Mouse (Mus musculus) neural tube, embryonic 14.5 days (tissue): ENCODE measurements at regions not wholly inside any gene's neighbourhood (a gene's known extent, or its start where the extent isn't known, plus 50 kb on each side); places are given as distances from the start of the nearest gene placed in this dataset.

Experiments used
- ATAC-seq: fragments of 200-750 bp; cut with Nextera tagmentation; 2 replicates; pipeline ENCODE4 v1.8.0; 2017; ENCODE audit warnings: low read depth, mild to moderate bottlenecking, moderate TSS enrichment, moderate library complexity
- H3K27ac ChIP-seq: fragments of 300-500 bp; sonication (generic); 2 replicates; pipeline ENCODE4 v1.5.1; 2014; ENCODE audit warnings: low read depth, mild to moderate bottlenecking, control low read depth, low read length, moderate library complexity, mixed read lengths
- H3K27me3 ChIP-seq: fragments of 300-500 bp; sonication (generic); 2 replicates; pipeline ENCODE4 v1.6.1; 2014; ENCODE audit warnings: low read length; ENCODE audit not compliant: control insufficient read depth, insufficient read depth
- H3K36me3 ChIP-seq: fragments of 300-500 bp; sonication (generic); 2 replicates; pipeline ENCODE4 v1.6.1; 2014; ENCODE audit warnings: low read length, mixed read lengths; ENCODE audit not compliant: control insufficient read depth, insufficient read depth
- H3K4me1 ChIP-seq: fragments of 300-500 bp; sonication (generic); 2 replicates; pipeline ENCODE4 v1.6.1; 2014; ENCODE audit warnings: low read length; ENCODE audit not compliant: control insufficient read depth, insufficient read depth
- H3K4me2 ChIP-seq: fragments of 300-500 bp; sonication (generic); 2 replicates; pipeline ENCODE4 v1.6.1; 2014; ENCODE audit warnings: mild to moderate bottlenecking, low read depth, low read length, control low read depth
- H3K4me3 ChIP-seq: fragments of 300-500 bp; sonication (generic); 2 replicates; pipeline ENCODE4 v1.5.1; 2014; ENCODE audit warnings: low read depth, low read length, control low read depth, mixed read lengths
- H3K9ac ChIP-seq: fragments of 300-500 bp; sonication (generic); replicated peaks from 2 replicates; pipeline ENCODE4 v1.6.1; 2014; ENCODE audit warnings: low read depth, mild to moderate bottlenecking, control low read depth, low read length, mixed read lengths
- H3K9me3 ChIP-seq: fragments of 300-500 bp; sonication (generic); 2 replicates; pipeline ENCODE4 v1.6.1; 2016; ENCODE audit warnings: low read length; ENCODE audit not compliant: control insufficient read depth
- WGBS: fragments of 180-500 bp; shearing (Covaris S2); extraction: QIAGEN DNeasy Blood & Tissue Kit; methylation state at CpG from one replicate; pipeline ENCODE4 v1.1.7; 2014; 5-methylcytosine and 5-hydroxymethylcytosine counted together

DNA sequence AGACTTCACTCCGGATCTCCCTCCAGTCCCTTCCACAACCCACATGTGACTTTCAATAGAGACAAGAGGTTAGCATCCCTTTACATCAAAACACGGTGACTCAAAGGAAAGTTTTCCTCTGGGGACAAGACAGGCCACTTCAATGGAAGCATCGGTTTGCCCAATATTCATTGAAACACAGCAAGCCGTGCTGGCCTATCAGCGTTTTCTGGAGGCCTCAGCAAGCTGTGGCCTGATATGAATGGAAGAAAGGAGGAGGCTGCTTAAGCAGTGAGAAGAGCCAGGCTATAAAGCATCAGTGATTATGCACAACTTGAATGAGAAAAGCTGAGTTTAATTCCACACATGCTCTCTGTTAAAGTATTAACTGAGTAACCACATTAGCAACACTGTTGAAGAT, 125.3 kb upstream of the Map3k7 start:
- H3K4me2 ChIP-seq: no peak overlapping the region
- H3K36me3 ChIP-seq: no peaks in the 10 kb centered on the region
- no peak overlapping the region for H3K9ac ChIP-seq
- H3K27ac ChIP-seq: no peak overlapping the region
- no peaks in the 10 kb centered on the region for H3K9me3 ChIP-seq
- H3K4me1 ChIP-seq: 0 out of 2 replicates have a peak, but pooled peaks cover 3% of the 10 kb centered on the region
- 27% methylated on average over 5 of the region's 5 CpGs for WGBS
- no peak for ATAC-seq
- no peaks in the 10 kb centered on the region for H3K27me3 ChIP-seq
- H3K4me3 ChIP-seq: no peak overlapping the region

DNA sequence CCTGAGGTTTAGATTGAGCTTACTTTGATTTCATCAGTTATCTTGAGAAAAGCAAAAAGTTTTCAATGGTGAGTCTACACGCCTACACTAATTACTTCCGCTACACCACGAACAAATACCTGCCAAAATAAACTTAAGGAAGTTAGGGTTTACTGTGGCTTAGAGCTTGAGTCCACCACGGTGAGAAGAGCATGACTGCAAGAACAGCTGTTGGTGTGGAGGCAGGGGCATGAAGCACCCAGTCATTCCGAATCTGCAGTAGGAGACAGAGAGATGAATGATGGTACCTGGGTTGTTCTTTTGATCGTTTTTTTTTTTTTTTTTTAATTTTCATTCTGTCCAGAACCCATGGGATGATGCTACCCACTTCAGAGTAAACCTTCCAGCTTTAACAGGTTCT, 114.1 kb upstream of the Map3k7 start:
- Histone ChIP-seq H3K4me1 (no peaks in the 10 kb centered on the region), H3K27me3 (no peaks in the 10 kb centered on the region), H3K9ac (no peak overlapping the region), H3K36me3 (no peaks in the 10 kb centered on the region), H3K4me3 (no peak overlapping the region), H3K27ac (no peak overlapping the region), H3K9me3 (no peaks in the 10 kb centered on the region), H3K4me2 (no peak overlapping the region)
- WGBS: 87% methylated on average over 6 of the region's 6 CpGs
- ATAC-seq: no peak

DNA sequence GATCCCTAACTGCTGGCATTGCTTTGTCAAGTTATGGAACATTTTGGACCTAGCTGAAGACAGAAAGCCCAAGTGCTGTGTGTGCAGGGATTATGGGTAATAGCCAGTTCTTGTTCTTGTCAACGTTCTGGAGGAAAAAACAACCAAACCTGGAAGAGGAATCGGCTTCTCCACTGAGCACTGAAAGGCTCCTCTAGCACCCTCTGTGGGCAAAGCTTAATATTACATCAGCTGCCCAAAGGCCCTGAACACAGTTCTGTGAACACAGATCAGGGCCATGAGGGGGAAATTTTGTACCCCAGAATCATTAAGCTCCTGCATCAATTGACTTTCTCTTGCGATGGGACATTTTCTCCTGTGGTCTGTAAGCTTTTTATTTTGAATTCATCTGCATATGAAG, 112.9 kb upstream of the Map3k7 start:
- Histone ChIP-seq H3K9ac (no peak overlapping the region), H3K4me2 (no peak overlapping the region), H3K36me3 (no peaks in the 10 kb centered on the region), H3K9me3 (no peaks in the 10 kb centered on the region), H3K4me1 (no peaks in the 10 kb centered on the region), H3K27ac (no peak overlapping the region), H3K27me3 (no peaks in the 10 kb centered on the region), H3K4me3 (no peak overlapping the region)
- WGBS: 53% methylated on average over 3 of the region's 3 CpGs
- ATAC-seq: no peak

DNA sequence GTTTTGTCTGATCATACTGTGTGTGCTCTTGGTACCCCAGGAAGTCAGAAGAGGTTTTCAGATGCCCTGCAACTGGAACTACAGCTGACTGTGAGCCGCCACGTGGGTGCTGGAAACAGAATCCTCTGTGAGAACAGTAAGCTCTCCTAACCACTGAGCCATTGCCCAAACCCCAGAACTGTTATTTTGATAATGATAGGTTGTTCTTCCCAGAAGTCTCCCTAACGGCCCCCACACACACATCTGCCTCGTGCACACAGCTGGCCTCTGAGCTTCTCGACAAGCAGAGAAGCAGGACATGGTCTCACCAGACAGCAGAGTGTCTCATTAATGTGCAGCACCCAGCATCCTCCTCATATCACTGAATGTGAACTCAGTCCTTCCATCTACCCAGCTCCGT, 110.0 kb upstream of the Map3k7 start:
- Histone ChIP-seq H3K4me2 (no peak overlapping the region), H3K4me1 (no peaks in the 10 kb centered on the region), H3K9me3 (no peaks in the 10 kb centered on the region), H3K9ac (no peak overlapping the region), H3K27ac (no peak overlapping the region), H3K36me3 (no peaks in the 10 kb centered on the region), H3K27me3 (no peaks in the 10 kb centered on the region), H3K4me3 (no peak overlapping the region)
- ATAC-seq: no peak
- 88% methylated on average over 6 of the region's 6 CpGs for WGBS

DNA sequence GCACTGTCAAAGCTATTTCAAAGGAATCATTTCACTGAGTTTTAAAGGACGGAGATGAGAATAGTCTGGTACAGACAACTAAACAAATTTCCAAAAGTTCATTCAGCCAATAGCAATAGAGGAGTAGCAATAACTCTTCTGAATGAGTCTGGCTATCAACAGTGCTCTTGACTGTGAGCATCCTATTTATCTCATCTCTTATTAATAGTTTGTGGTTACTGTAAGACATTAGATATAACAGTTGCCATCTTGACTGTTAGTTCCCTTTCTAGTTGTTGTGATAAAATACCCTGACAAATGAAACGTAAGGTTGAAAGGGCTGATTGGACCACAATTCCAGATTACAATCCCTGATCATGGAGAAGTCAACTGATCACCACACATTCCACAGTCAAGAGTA, 103.5 kb upstream of the Map3k7 start:
- H3K9ac ChIP-seq: no peak overlapping the region
- 89% methylated on average over 2 of the region's 2 CpGs for WGBS
- no peaks in the 10 kb centered on the region for H3K27me3 ChIP-seq
- H3K4me3 ChIP-seq: no peak overlapping the region
- H3K27ac ChIP-seq: no peak overlapping the region
- no peaks in the 10 kb centered on the region for H3K4me1 ChIP-seq
- no peaks in the 10 kb centered on the region for H3K36me3 ChIP-seq
- no peak overlapping the region for H3K4me2 ChIP-seq
- ATAC-seq: no peak
- H3K9me3 ChIP-seq: no peaks in the 10 kb centered on the region

DNA sequence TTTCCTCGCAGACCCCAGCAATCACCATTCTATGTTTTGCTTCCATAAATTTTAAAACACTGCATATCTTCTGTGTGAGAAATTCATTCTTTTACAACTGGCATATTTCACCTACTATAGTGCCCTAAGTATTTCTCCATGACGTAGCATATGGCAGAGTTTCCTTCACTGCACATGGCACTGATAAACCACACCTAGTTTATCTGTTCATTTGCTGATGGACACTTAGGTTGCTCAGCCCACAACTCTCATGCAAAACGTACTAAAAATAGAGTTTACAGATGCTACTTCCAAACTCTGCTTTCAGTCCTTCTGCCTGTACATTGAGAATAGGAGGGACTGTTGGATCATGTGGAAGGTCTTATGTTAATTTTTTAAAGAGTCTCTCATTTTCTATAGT, 102.7 kb upstream of the Map3k7 start:
- Histone ChIP-seq H3K27ac (no peak overlapping the region), H3K4me3 (no peak overlapping the region), H3K36me3 (no peaks in the 10 kb centered on the region), H3K9me3 (no peaks in the 10 kb centered on the region), H3K9ac (no peak overlapping the region), H3K4me1 (no peaks in the 10 kb centered on the region), H3K4me2 (no peak overlapping the region), H3K27me3 (no peaks in the 10 kb centered on the region)
- 87% methylated on average over 3 of the region's 3 CpGs for WGBS
- ATAC-seq: no peak

DNA sequence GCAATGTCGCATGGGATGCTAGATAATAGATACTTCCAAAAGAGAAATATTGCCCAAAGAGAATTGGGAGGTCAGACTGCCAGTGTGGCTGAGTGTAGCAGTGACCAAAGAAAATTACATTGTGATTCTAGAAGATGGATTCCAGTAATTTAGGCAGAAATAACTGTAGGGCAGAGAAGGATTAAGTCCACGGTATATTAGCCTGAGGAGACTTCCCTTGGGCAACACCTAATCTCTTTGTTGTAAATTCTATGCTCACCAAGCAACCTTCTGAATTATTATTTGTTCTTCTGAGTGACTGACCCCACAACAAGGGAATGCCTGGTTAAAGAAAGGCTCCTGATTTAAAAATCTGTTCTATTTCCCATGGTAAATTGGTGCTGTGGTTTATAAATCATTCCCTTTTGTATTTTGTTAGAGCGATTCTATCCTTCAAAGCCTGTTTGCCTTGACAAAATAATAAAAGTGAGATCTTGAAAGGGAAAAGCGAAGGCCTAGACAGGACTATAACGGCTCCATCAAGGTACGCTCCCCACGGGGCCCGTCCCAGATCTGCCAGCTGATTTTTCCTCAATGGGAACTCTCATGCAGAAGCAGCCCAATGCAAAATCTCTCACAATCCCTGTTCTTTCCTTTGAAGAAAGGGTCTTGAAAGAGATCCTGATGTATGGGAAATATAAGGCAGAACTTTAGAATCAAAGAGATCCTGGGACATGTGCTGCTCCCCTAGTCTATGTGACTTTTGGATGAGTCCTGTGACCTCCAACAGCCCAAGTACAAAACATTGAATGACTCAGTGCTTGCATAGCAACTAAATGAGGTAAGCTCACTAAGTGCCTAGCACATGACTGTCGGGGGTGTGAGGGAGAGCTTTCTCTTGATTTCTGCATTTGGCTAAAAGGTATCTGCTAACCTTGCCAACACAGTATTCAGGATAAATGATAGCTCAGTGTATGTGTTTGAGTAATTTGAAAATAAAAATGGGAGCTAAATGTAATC, 90.6 kb upstream of the Map3k7 start:
- Histone ChIP-seq H3K9me3 (no peaks in the 10 kb centered on the region), H3K27ac (no peak overlapping the region), H3K9ac (no peak overlapping the region), H3K4me3 (no peak overlapping the region), H3K27me3 (no peaks in the 10 kb centered on the region), H3K4me1 (peaks cover under 1% of the 10 kb centered on the region; the same call in 1 of the 2 replicates), H3K36me3 (no peaks in the 10 kb centered on the region), H3K4me2 (no peak overlapping the region)
- peak; percentile 5; the same call in 1 of the 2 replicates for ATAC-seq
- 28% methylated on average over 9 of the region's 9 CpGs for WGBS

DNA sequence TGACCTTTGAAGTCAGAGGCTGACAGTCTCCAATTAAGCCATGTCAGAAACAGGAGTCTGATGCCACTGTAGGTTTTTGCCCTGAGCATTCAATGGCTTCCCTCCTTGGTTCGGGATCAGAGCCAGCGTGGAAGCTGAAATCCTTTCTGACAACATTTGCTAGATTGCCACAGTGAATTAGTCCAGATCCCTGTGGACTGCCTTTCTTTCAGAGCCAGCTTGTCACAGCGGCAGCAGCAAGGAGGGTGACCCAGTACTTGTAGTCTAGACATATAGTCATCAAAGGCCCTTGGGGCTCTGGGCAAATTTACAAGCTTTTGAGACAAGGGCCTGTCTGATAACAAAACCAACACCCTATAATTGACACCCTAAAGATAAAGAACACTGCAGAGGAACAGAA, 86.5 kb upstream of the Map3k7 start:
- 18% methylated on average over 3 of the region's 3 CpGs for WGBS
- ATAC-seq: no peak
- no peak overlapping the region for H3K27ac ChIP-seq

DNA sequence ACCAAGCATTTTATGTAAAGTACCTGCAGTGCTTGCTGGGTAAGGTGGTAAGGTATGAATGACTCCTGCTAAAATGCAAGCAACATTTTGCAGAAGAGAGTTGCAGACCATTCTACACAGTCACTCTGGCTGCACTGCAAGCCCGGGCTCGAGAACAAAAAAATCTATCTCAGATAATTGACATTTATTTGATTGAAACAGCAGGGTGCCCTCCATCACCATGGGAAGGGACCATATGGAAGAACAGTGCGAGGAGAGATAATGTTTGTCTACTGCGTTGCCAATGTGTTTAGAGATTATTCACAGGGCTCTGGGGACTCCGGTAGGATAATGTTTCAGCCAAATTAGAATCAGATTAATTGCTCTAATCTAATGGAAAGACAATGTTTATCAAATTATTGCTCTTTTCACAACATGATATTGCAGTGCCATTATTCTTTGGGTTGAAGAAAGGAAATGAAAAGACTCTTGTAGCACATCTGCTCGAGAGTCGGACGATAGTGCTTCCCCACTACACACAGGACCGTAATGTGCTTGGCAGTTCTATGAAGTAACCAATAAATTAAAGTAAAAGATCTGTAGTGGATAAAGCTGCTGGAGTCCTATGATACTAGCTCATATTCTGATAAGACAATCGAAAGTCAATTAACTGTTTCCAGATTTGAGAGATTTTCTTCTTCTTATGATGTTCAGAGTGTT, 85.3 kb upstream of the Map3k7 start:
- 15% methylated on average over 10 of the region's 10 CpGs for whole genome bisulfite sequencing
- Histone ChIP-seq H3K4me1 (peaks cover 5% of the 10 kb centered on the region; the same call in 1 of the 2 replicates), H3K9ac (no peak overlapping the region), H3K4me3 (no peak overlapping the region), H3K27ac (no peak overlapping the region), H3K36me3 (no peaks in the 10 kb centered on the region), H3K27me3 (no peaks in the 10 kb centered on the region), H3K9me3 (no peaks in the 10 kb centered on the region), H3K4me2 (0 out of 2 replicates have a peak overlapping the region, but pooled peaks have one; percentile 21)
- peak; percentile 92 for ATAC-seq

More for the DNA sequence above, 86.5 kb upstream of the Map3k7 start:
- no peak overlapping the region for H3K9ac ChIP-seq
- peaks cover 5% of the 10 kb centered on the region; the same call in 1 of the 2 replicates for H3K4me1 ChIP-seq
- H3K27me3 ChIP-seq: no peaks in the 10 kb centered on the region
- H3K36me3 ChIP-seq: no peaks in the 10 kb centered on the region
- no peaks in the 10 kb centered on the region for H3K9me3 ChIP-seq
- no peak overlapping the region for H3K4me3 ChIP-seq
- no peak overlapping the region for H3K4me2 ChIP-seq
